Mouse (Mus musculus) heart, embryonic 10.5 days (tissue): ENCODE data around the gene Ssr2. TPM values are rescaled to one million over a fixed set of nuclear protein-coding genes. Genes with fewer than 3 reads are reported as not detected.

Experiments used
- DNase-seq: peaks from one replicate; pipeline ENCODE4 v3.0.0-alpha.2; 2017; ENCODE audit warnings: low spot score
- H3K27ac ChIP-seq: fragments of 300-500 bp; sonication (generic); 2 replicates; pipeline ENCODE4 v1.5.1; 2016; ENCODE audit warnings: mild to moderate bottlenecking
- H3K27me3 ChIP-seq: fragments of 300-500 bp; sonication (generic); 2 replicates; pipeline ENCODE4 v1.6.1; 2016; ENCODE audit warnings: mild to moderate bottlenecking; ENCODE audit not compliant: poor library complexity, insufficient read depth, severe bottlenecking
- H3K36me3 ChIP-seq: fragments of 300-500 bp; sonication (generic); 2 replicates; pipeline ENCODE4 v1.6.1; 2016; ENCODE audit warnings: mild to moderate bottlenecking, moderate library complexity
- H3K4me1 ChIP-seq: fragments of 300-500 bp; sonication (generic); 2 replicates; pipeline ENCODE4 v1.6.1; 2016; ENCODE audit warnings: mild to moderate bottlenecking
- H3K4me3 ChIP-seq: fragments of 300-500 bp; sonication (generic); 2 replicates; pipeline ENCODE4 v1.5.1; 2016; ENCODE audit warnings: mild to moderate bottlenecking, moderate library complexity
- H3K9me3 ChIP-seq: fragments of 300-500 bp; sonication (generic); 2 replicates; pipeline ENCODE4 v1.6.1; 2016; ENCODE audit warnings: mild to moderate bottlenecking, moderate library complexity
- WGBS: fragments of 180-500 bp; shearing (Covaris S2); methylation state at CpG from one replicate; pipeline ENCODE4 v1.1.7; 2016; 5-methylcytosine and 5-hydroxymethylcytosine counted together
- polyA plus RNA-seq: library from polyadenylated mRNA; unstranded; fragments of >200 nt; fragmentation: Nextera tagmentation; extraction: Ambion mirVana; gene quantifications from 2 replicates; pipeline ENCODE4 v1.2.1, GENCODE M21; 2016

Ssr2 gene
- polyA plus RNA-seq, 1 experiment from 2014 or later, result 207 TPM

- H3K4me3 ChIP-seq, result no peak overlapping the region
- WGBS, result 63% methylated on average over 20 of the region's 20 CpGs
- H3K9me3 ChIP-seq, result no peaks in the 10 kb centered on the region
- H3K4me1 ChIP-seq, result peaks cover 37% of the 10 kb centered on the region
- H3K27ac ChIP-seq, result no peak overlapping the region
- peaks cover 15% of the 10 kb centered on the region; the same call in 1 of the 2 replicates for H3K36me3 ChIP-seq
- no peak for DNase-seq
- no peaks in the 10 kb centered on the region for H3K27me3 ChIP-seq
These were observed 30.6 kb upstream of the Ssr2 start for GRCm38 (mm10) chr3:88544955-88545591.

GRCm38 (mm10) chr3:88546674-88547418 is 28.8 kb upstream of the Ssr2 start:
- Histone ChIP-seq H3K36me3 (peaks cover 16% of the 10 kb centered on the region), H3K4me3 (no peak overlapping the region), H3K4me1 (peaks cover 33% of the 10 kb centered on the region), H3K9me3 (no peaks in the 10 kb centered on the region), H3K27me3 (no peaks in the 10 kb centered on the region), H3K27ac (no peak overlapping the region)
- DNase-seq, result peak; percentile 73
- 66% methylated on average over 6 of the region's 6 CpGs for WGBS

GRCm38 (mm10) chr3:88548180-88548917 is 27.3 kb upstream of the Ssr2 start, which contains the start of gene Rab25:
Gene Rab25, minus strand, starts transcription at chr3:88548300.
- Histone ChIP-seq H3K27ac (0 out of 2 replicates have a peak within 1 kb of the TSS, but pooled peaks have one; percentile 16), H3K4me1 (peaks cover 31% of the 10 kb centered on the region), H3K4me3 (peak within 1 kb of the TSS; percentile 2; the same call in 1 of the 2 replicates), H3K9me3 (no peaks in the 10 kb centered on the region), H3K27me3 (no peaks in the 10 kb centered on the region), H3K36me3 (peaks cover 16% of the 10 kb centered on the region)
- peak; percentile 56 for DNase-seq
- WGBS, result 49% methylated on average over 18 of the region's 18 CpGs

- 78% methylated on average over 4 of the region's 4 CpGs for WGBS
These were observed 24.1 kb upstream of the Ssr2 start for GRCm38 (mm10) chr3:88551586-88551985.

GRCm38 (mm10) chr3:88552082-88552645 is 23.5 kb upstream of the Ssr2 start:
- peaks cover 44% of the 10 kb centered on the region for H3K4me1 ChIP-seq
- H3K27ac ChIP-seq, result peak overlapping the region; percentile 98
- H3K9me3 ChIP-seq, result no peaks in the 10 kb centered on the region
- peaks cover 36% of the 10 kb centered on the region for H3K36me3 ChIP-seq
- 27% methylated on average over 16 of the region's 16 CpGs for WGBS
- no peak for DNase-seq
- H3K27me3 ChIP-seq, result no peaks in the 10 kb centered on the region
- H3K4me3 ChIP-seq, result peak overlapping the region; percentile 94

More at GRCm38 (mm10) chr3:88551586-88551985, 24.1 kb upstream of the Ssr2 start:
- Histone ChIP-seq H3K27ac (no peak overlapping the region), H3K36me3 (peaks cover 30% of the 10 kb centered on the region), H3K4me3 (peak overlapping the region; percentile 94; the same call in 1 of the 2 replicates), H3K27me3 (no peaks in the 10 kb centered on the region), H3K4me1 (peaks cover 44% of the 10 kb centered on the region), H3K9me3 (no peaks in the 10 kb centered on the region)
- DNase-seq, result peak; percentile 64

- Histone ChIP-seq H3K9me3 (no peaks in the 10 kb centered on the region), H3K4me3 (peak within 1 kb of the TSS; percentile 94), H3K36me3 (peaks cover 44% of the 10 kb centered on the region), H3K27me3 (no peaks in the 10 kb centered on the region), H3K4me1 (peaks cover 43% of the 10 kb centered on the region), H3K27ac (peak within 1 kb of the TSS; percentile 98)
- peak; percentile 99 for DNase-seq
- WGBS, result under 1% methylated on average over 48 of the region's 48 CpGs
These were observed 22.8 kb upstream of the Ssr2 start, which contains the start of gene Lamtor2 for GRCm38 (mm10) chr3:88552676-88553524. Gene Lamtor2, minus strand, starts transcription at chr3:88553074.

- H3K9me3 ChIP-seq, result no peaks in the 10 kb centered on the region
- H3K27ac ChIP-seq, result peak within 1 kb of the TSS; percentile 98
- peaks cover 37% of the 10 kb centered on the region for H3K4me1 ChIP-seq
- peaks cover 46% of the 10 kb centered on the region for H3K36me3 ChIP-seq
- DNase-seq, result peak; percentile 94
- no peaks in the 10 kb centered on the region for H3K27me3 ChIP-seq
- under 1% methylated on average over 35 of the region's 37 CpGs for WGBS
- peak within 1 kb of the TSS; percentile 94 for H3K4me3 ChIP-seq
These were observed 22.2 kb upstream of the Ssr2 start, which contains the start of gene Ubqln4 for GRCm38 (mm10) chr3:88553525-88553879. Gene Ubqln4, plus strand, starts transcription at chr3:88553758.

- no peaks in the 10 kb centered on the region for H3K9me3 ChIP-seq
- peak overlapping the region; percentile 98 for H3K27ac ChIP-seq
- H3K4me1 ChIP-seq, result peaks cover 37% of the 10 kb centered on the region
- H3K4me3 ChIP-seq, result peak overlapping the region; percentile 94
- WGBS, result under 1% methylated on average over 41 of the region's 41 CpGs
- H3K27me3 ChIP-seq, result no peaks in the 10 kb centered on the region
- DNase-seq, result peak; percentile 86
- H3K36me3 ChIP-seq, result peaks cover 51% of the 10 kb centered on the region
These were observed 21.6 kb upstream of the Ssr2 start for GRCm38 (mm10) chr3:88553880-88554586.

- Histone ChIP-seq H3K4me3 (peak overlapping the region; percentile 94; the same call in 1 of the 2 replicates), H3K9me3 (no peaks in the 10 kb centered on the region), H3K36me3 (peaks cover 56% of the 10 kb centered on the region), H3K4me1 (peaks cover 34% of the 10 kb centered on the region), H3K27me3 (no peaks in the 10 kb centered on the region), H3K27ac (no peak overlapping the region)
- no peak for DNase-seq
- WGBS, result 92% methylated on average over 5 of the region's 5 CpGs
These were observed 20.5 kb upstream of the Ssr2 start for GRCm38 (mm10) chr3:88555069-88555605.

GRCm38 (mm10) chr3:88555731-88556130 is 19.9 kb upstream of the Ssr2 start:
- Histone ChIP-seq H3K4me3 (no peak overlapping the region), H3K27ac (no peak overlapping the region), H3K9me3 (no peaks in the 10 kb centered on the region), H3K36me3 (peaks cover 56% of the 10 kb centered on the region), H3K27me3 (no peaks in the 10 kb centered on the region), H3K4me1 (peaks cover 32% of the 10 kb centered on the region)
- 93% methylated on average over 6 of the region's 6 CpGs for WGBS
- DNase-seq, result no peak

- no peak overlapping the region for H3K27ac ChIP-seq
- H3K9me3 ChIP-seq, result no peaks in the 10 kb centered on the region
- WGBS, result 91% methylated on average over 8 of the region's 8 CpGs
- no peak for DNase-seq
- peaks cover 27% of the 10 kb centered on the region for H3K4me1 ChIP-seq
- H3K27me3 ChIP-seq, result no peaks in the 10 kb centered on the region
- no peak overlapping the region for H3K4me3 ChIP-seq
- peaks cover 65% of the 10 kb centered on the region for H3K36me3 ChIP-seq
These were observed 19.1 kb upstream of the Ssr2 start for GRCm38 (mm10) chr3:88556616-88557015.
